Mouse (Mus musculus) neural tube, embryonic 13.5 days (tissue): Measurements from ENCODE around the gene Slc51a. TPM values are rescaled to one million over a fixed set of nuclear protein-coding genes. Genes with fewer than 3 reads are reported as not detected.

Source experiments
- ATAC-seq: fragments of 200-750 bp; cut with Nextera tagmentation; 2 replicates; pipeline ENCODE4 v1.8.0; 2017; ENCODE audit warnings: low read depth, mild to moderate bottlenecking, moderate TSS enrichment, moderate library complexity
- H3K27ac ChIP-seq: fragments of 300-500 bp; sonication (generic); replicated peaks from 2 replicates; pipeline ENCODE4 v1.5.1; 2015; ENCODE audit warnings: moderate library complexity, mild to moderate bottlenecking, inconsistent platforms
- H3K27me3 ChIP-seq: fragments of 300-500 bp; sonication (generic); 2 replicates; pipeline ENCODE4 v1.6.1; 2015; ENCODE audit warnings: mild to moderate bottlenecking, inconsistent platforms
- H3K36me3 ChIP-seq: fragments of 300-500 bp; sonication (generic); 2 replicates; pipeline ENCODE4 v1.6.1; 2015; ENCODE audit warnings: mild to moderate bottlenecking, inconsistent platforms
- H3K4me1 ChIP-seq: fragments of 300-500 bp; sonication (generic); replicated peaks from 2 replicates; pipeline ENCODE4 v1.6.1; 2015; ENCODE audit warnings: inconsistent platforms
- H3K4me2 ChIP-seq: fragments of 300-500 bp; sonication (generic); 2 replicates; pipeline ENCODE4 v1.6.1; 2015; ENCODE audit warnings: inconsistent platforms, mild to moderate bottlenecking, moderate library complexity
- H3K4me3 ChIP-seq: fragments of 300-500 bp; sonication (generic); 2 replicates; pipeline ENCODE4 v1.5.1; 2015; ENCODE audit warnings: mild to moderate bottlenecking, inconsistent platforms
- H3K9ac ChIP-seq: fragments of 300-500 bp; sonication (generic); 2 replicates; pipeline ENCODE4 v1.6.1; 2015; ENCODE audit warnings: moderate library complexity, mild to moderate bottlenecking, inconsistent platforms
- H3K9me3 ChIP-seq: fragments of 300-500 bp; sonication (generic); 2 replicates; pipeline ENCODE4 v1.6.1; 2016; ENCODE audit warnings: inconsistent platforms
- WGBS: fragments of 180-500 bp; shearing (Covaris S2); methylation state at CpG from one replicate; pipeline ENCODE4 v1.1.7; 2015; 5-methylcytosine and 5-hydroxymethylcytosine counted together
- polyA plus RNA-seq: library from polyadenylated mRNA; unstranded; fragments of >200 nt; fragmentation: Nextera tagmentation; extraction: Ambion mirVana; gene quantifications from 2 replicates; pipeline ENCODE4 v1.2.1, GENCODE M21; 2015

Slc51a gene
- polyA plus RNA-seq, 1 experiment from 2014 or later, result not detected

DNA sequence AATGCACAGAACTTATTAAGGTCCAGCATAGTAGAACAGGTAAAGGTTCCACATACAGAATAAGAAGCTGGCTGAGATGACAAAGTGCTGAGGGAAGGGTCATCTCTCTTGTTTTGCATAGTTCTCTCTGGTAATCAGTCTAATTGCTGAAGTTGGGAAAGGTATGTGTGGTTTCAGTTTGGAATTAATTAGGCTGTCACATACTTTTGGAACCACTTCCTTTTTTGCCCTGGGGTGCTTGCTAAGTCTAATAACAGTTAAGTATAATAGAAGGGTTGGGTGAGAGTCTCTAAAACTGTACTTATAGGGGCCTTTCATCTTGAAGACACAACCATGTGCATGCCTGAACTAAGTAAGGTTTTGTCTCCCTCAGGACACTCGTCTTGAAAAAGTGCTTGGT is 51.0 kb downstream of the Slc51a start:
- ATAC-seq, result no peak
- no peak overlapping the region for H3K9ac ChIP-seq
- 86% methylated on average over 1 of the region's 1 CpGs for WGBS

GRCm38 (mm10) chr16:32434691-32435090 is 53.0 kb downstream of the Slc51a start:
- Histone ChIP-seq H3K9me3 (no peaks in the 10 kb centered on the region), H3K4me2 (no peak overlapping the region), H3K36me3 (no peaks in the 10 kb centered on the region), H3K4me3 (no peak overlapping the region), H3K27me3 (no peaks in the 10 kb centered on the region), H3K4me1 (peaks cover 14% of the 10 kb centered on the region), H3K9ac (no peak overlapping the region), H3K27ac (no peak overlapping the region)
- ATAC-seq, result no peak

More for the DNA sequence above, 51.0 kb downstream of the Slc51a start:
- H3K27me3 ChIP-seq, result no peaks in the 10 kb centered on the region
- no peaks in the 10 kb centered on the region for H3K9me3 ChIP-seq
- H3K4me2 ChIP-seq, result no peak overlapping the region
- H3K4me1 ChIP-seq, result peaks cover 7% of the 10 kb centered on the region
- H3K36me3 ChIP-seq, result 0 out of 2 replicates have a peak, but pooled peaks cover 4% of the 10 kb centered on the region
- H3K27ac ChIP-seq, result no peak overlapping the region
- H3K4me3 ChIP-seq, result no peak overlapping the region

- ATAC-seq, result no peak
- Histone ChIP-seq H3K4me1 (peaks cover 18% of the 10 kb centered on the region), H3K4me3 (no peak overlapping the region), H3K9ac (no peak overlapping the region), H3K27me3 (no peaks in the 10 kb centered on the region), H3K4me2 (no peak overlapping the region), H3K9me3 (no peaks in the 10 kb centered on the region), H3K27ac (no peak overlapping the region), H3K36me3 (no peaks in the 10 kb centered on the region)
- 66% methylated on average over 6 of the region's 6 CpGs for WGBS
Measured at GRCm38 (mm10) chr16:32434066-32434465, 53.6 kb downstream of the Slc51a start.

- no peaks in the 10 kb centered on the region for H3K27me3 ChIP-seq
- H3K9me3 ChIP-seq, result no peaks in the 10 kb centered on the region
- H3K36me3 ChIP-seq, result no peaks in the 10 kb centered on the region
- no peak overlapping the region for H3K27ac ChIP-seq
- WGBS, result 77% methylated on average over 2 of the region's 2 CpGs
- no peak overlapping the region for H3K9ac ChIP-seq
- H3K4me3 ChIP-seq, result no peak overlapping the region
- H3K4me1 ChIP-seq, result peaks cover 18% of the 10 kb centered on the region
- no peak for ATAC-seq
- H3K4me2 ChIP-seq, result no peak overlapping the region
Measured at GRCm38 (mm10) chr16:32433138-32433537, 54.5 kb downstream of the Slc51a start.

- Histone ChIP-seq H3K4me3 (peak overlapping the region; percentile 92), H3K4me2 (peak overlapping the region; percentile 71), H3K27me3 (no peaks in the 10 kb centered on the region), H3K9ac (peak overlapping the region; percentile 95; the same call in 1 of the 2 replicates), H3K4me1 (peaks cover 18% of the 10 kb centered on the region), H3K9me3 (no peaks in the 10 kb centered on the region), H3K27ac (no peak overlapping the region), H3K36me3 (no peaks in the 10 kb centered on the region)
- WGBS, result 96% methylated on average over 1 of the region's 1 CpGs
- ATAC-seq, result no peak
Measured at GRCm38 (mm10) chr16:32431926-32432325, 55.8 kb downstream of the Slc51a start.

DNA sequence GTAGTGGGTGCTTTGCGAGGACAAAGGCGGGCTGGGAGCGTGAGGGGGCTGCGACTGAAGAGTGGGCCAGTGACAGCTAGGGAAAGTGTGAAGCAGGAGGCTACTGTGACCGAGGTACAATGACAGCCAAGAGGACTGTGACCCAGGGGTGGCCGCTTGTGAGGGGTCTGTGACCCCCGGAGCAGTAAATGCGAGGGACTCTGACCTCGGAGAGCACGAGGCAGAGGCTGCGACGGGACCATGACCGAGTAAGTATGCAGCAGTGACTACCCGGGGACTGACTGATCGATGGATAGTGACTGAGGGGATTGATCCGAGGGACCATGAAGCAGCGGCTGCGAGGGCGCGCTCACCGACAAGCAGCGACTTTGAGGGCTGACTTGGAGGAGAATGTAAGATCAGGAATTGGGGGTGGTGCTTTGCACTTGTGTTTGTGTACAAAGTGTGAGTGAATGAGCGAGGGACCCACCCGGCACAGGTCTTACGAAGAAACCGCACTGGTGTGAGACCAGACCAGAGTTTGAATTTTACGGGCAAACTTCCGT is 56.6 kb downstream of the Slc51a start:
- peak overlapping the region; percentile 95 for H3K27ac ChIP-seq
- H3K4me3 ChIP-seq, result peak overlapping the region; percentile 92
- H3K9ac ChIP-seq, result peak overlapping the region; percentile 95
- no peaks in the 10 kb centered on the region for H3K9me3 ChIP-seq
- ATAC-seq, result peak; percentile 34
- no peaks in the 10 kb centered on the region for H3K27me3 ChIP-seq
- WGBS, result 2% methylated on average over 28 of the region's 28 CpGs
- H3K4me2 ChIP-seq, result peak overlapping the region; percentile 71
- no peaks in the 10 kb centered on the region for H3K36me3 ChIP-seq
- H3K4me1 ChIP-seq, result peaks cover 18% of the 10 kb centered on the region

DNA sequence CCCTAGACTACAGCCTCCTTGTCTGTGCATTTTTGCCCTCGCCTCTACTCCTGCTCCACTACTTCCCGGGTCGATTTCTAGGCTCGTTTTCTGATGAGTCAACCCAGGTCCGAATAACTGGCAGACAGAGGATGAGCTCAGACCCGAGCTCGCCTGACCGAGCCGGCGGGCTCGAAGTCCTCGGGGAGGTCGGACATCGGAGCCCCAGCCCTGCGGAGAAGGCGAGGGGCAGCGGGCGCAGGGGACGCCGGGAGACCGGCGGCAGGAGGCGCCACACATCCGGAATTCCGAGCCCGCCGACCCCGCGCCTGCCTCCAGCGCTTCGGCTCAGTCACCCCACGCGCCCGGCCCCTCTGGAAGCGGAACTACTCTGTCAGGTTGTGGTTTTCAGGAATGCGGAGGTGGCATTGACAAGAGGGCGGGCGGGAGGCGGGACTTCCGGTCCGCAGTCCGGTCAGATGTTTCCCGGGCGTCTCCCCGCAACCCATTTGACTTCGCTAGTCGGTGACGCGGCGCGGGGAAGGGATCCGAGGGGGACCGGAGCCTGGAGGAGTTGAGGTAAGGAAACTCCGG is 57.1 kb downstream of the Slc51a start, which contains the start of gene Pcyt1a:
Gene Pcyt1a (plus strand): TSS at position 448 of the 573 bp plus-strand sequence.
- peak within 1 kb of the TSS; percentile 95 for H3K27ac ChIP-seq
- under 1% methylated on average over 54 of the region's 54 CpGs for WGBS
- peak within 1 kb of the TSS; percentile 95 for H3K9ac ChIP-seq
- peak within 1 kb of the TSS; percentile 92 for H3K4me3 ChIP-seq
- peaks cover 18% of the 10 kb centered on the region for H3K4me1 ChIP-seq
- no peaks in the 10 kb centered on the region for H3K36me3 ChIP-seq
- H3K4me2 ChIP-seq, result peak within 1 kb of the TSS; percentile 71
- peak; percentile 97 for ATAC-seq
- H3K27me3 ChIP-seq, result no peaks in the 10 kb centered on the region
- no peaks in the 10 kb centered on the region for H3K9me3 ChIP-seq

DNA sequence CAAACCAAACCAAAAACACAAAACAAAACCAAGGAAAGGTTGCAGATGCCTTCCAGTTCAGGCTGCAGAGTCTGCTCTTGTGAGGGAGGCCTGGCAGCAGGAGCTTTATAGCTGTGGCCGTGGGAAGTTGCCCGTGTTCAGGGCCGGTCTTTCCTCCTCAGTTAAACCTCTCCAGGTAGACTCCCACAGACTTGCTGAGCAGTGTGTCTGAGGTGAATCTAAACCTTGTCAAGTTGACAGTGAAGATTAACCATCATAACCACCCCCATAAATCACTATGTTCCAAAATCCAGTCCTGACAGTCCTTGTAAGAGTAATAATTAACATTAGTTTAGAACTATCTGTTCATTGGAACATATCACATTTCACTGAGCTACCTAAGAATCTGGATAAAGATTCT is 60.2 kb downstream of the Slc51a start:
- WGBS, result 90% methylated on average over 3 of the region's 3 CpGs
- Histone ChIP-seq H3K27ac (no peak overlapping the region), H3K9ac (no peak overlapping the region), H3K36me3 (no peaks in the 10 kb centered on the region), H3K9me3 (no peaks in the 10 kb centered on the region), H3K4me3 (no peak overlapping the region), H3K27me3 (no peaks in the 10 kb centered on the region), H3K4me1 (peaks cover 18% of the 10 kb centered on the region), H3K4me2 (no peak overlapping the region)
- no peak for ATAC-seq

Other genes with a start within 250 kb of the Slc51a start
- gene Fbxo45, start 240.7 kb downstream of the Slc51a start, polyA plus RNA-seq, result 15.8 and 18.4 TPM in 2 replicates
- 16.4 and 17.1 TPM in 2 replicates for gene Wdr53, start 240.7 kb downstream of the Slc51a start, polyA plus RNA-seq
- 0.28 TPM in 1 of 2 replicates, not detected in the other for gene Smco1, start 216.4 kb downstream of the Slc51a start, polyA plus RNA-seq
- 25.3 and 27.3 TPM in 2 replicates for gene Rnf168, start 210.4 kb downstream of the Slc51a start, polyA plus RNA-seq
- 22.4 and 29.3 TPM in 2 replicates for gene Ubxn7, start 155.6 kb downstream of the Slc51a start, polyA plus RNA-seq
- not detected in 2 replicates for gene Tm4sf19, start 87.4 kb downstream of the Slc51a start, polyA plus RNA-seq
- 33.2 and 40.3 TPM in 2 replicates for gene Tctex1d2, start 68.2 kb downstream of the Slc51a start, polyA plus RNA-seq
- gene Pcyt1a, start 57.0 kb downstream of the Slc51a start, polyA plus RNA-seq, result 42.1 and 49.7 TPM in 2 replicates
- gene Zdhhc19, start 8.4 kb upstream of the Slc51a start, polyA plus RNA-seq, result not detected in 2 replicates
- gene Tfrc, start 121.0 kb upstream of the Slc51a start, polyA plus RNA-seq, result 36.0 and 37.9 TPM in 2 replicates
- 20.0 and 21.4 TPM in 2 replicates for gene Tnk2, start 156.0 kb upstream of the Slc51a start, polyA plus RNA-seq
- not detected in 2 replicates for gene Muc4, start 248.0 kb upstream of the Slc51a start, polyA plus RNA-seq